Mouse (Mus musculus) neural tube, embryonic 15.5 days (tissue): ENCODE data around the gene Gm20458. TPM values are rescaled to one million over a fixed set of nuclear protein-coding genes. Genes with fewer than 3 reads are reported as not detected.
A peak's percentile ranks its signal among the peaks of the same experiment; 100 is the strongest.

Experiments used
- ATAC-seq: fragments of 200-750 bp; cut with Nextera tagmentation; 2 replicates; pipeline ENCODE4 v1.8.0; 2017; ENCODE audit warnings: mild to moderate bottlenecking, moderate TSS enrichment, moderate library complexity; ENCODE audit not compliant: low FRiP score
- H3K27ac ChIP-seq: fragments of 300-500 bp; sonication (generic); replicated peaks from 2 replicates; pipeline ENCODE4 v1.5.1; 2015; ENCODE audit warnings: mild to moderate bottlenecking, inconsistent platforms
- H3K27me3 ChIP-seq: fragments of 300-500 bp; sonication (generic); replicated peaks from 2 replicates; pipeline ENCODE4 v1.6.1; 2015; ENCODE audit warnings: inconsistent platforms
- H3K36me3 ChIP-seq: fragments of 300-500 bp; sonication (generic); 2 replicates; pipeline ENCODE4 v1.6.1; 2015; ENCODE audit warnings: inconsistent platforms
- H3K4me1 ChIP-seq: fragments of 300-500 bp; sonication (generic); 2 replicates; pipeline ENCODE4 v1.6.1; 2015; ENCODE audit warnings: inconsistent platforms
- H3K4me2 ChIP-seq: fragments of 300-500 bp; sonication (generic); 2 replicates; pipeline ENCODE4 v1.6.1; 2015; ENCODE audit warnings: inconsistent platforms, mild to moderate bottlenecking, moderate library complexity
- H3K4me3 ChIP-seq: fragments of 300-500 bp; sonication (generic); replicated peaks from 2 replicates; pipeline ENCODE4 v1.5.1; 2015; ENCODE audit warnings: mild to moderate bottlenecking, inconsistent platforms
- H3K9ac ChIP-seq: fragments of 300-500 bp; sonication (generic); replicated peaks from 2 replicates; pipeline ENCODE4 v1.6.1; 2015; ENCODE audit warnings: mild to moderate bottlenecking, inconsistent platforms
- H3K9me3 ChIP-seq: fragments of 300-500 bp; sonication (generic); replicated peaks from 2 replicates; pipeline ENCODE4 v1.6.1; 2016; ENCODE audit warnings: inconsistent platforms
- WGBS: fragments of 180-500 bp; shearing (Covaris S2); methylation state at CpG from one replicate; pipeline ENCODE4 v1.1.7; 2015; ENCODE audit warnings: mixed read lengths; 5-methylcytosine and 5-hydroxymethylcytosine counted together
- polyA plus RNA-seq: library from polyadenylated mRNA; unstranded; fragments of >200 nt; fragmentation: Nextera tagmentation; extraction: Ambion mirVana; gene quantifications from 2 replicates; pipeline ENCODE4 v1.2.1, GENCODE M21; 2015

Gm20458 gene
- polyA plus RNA-seq, 1 experiment from 2014 or later = 5.8 TPM

DNA sequence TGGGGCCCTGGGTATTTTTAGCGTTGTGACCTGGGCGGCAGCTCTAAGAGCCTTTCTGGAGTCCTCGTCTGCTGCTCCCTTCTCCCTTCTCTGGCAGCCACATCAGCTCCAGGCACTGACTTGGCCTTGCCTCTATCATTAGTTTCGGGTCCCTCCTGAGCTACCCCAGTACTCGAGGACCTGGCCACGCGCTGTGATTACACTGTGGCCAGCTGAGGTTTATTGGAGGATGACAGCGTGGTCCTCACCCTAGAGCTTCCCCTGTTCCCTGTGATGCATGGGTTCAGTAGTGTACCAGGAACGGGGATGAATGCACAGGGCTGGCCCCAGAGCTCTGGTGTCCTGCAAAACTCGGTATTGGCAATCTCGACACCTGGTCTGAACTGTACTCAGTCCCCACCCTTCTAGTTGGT lies 26.4 kb downstream of the Gm20458 start:
- peak; percentile 21 for ATAC-seq
- H3K9me3 ChIP-seq = no peaks in the 10 kb centered on the region
- H3K27ac ChIP-seq = peak overlapping the region; percentile 45
- peak overlapping the region; percentile 73 for H3K9ac ChIP-seq
- H3K36me3 ChIP-seq = peaks cover 17% of the 10 kb centered on the region
- peak overlapping the region; percentile 72 for H3K4me3 ChIP-seq
- H3K4me2 ChIP-seq = peak overlapping the region; percentile 100
- H3K27me3 ChIP-seq = 0 out of 2 replicates have a peak, but pooled peaks cover 6% of the 10 kb centered on the region
- WGBS = 9% methylated on average over 11 of the region's 11 CpGs
- H3K4me1 ChIP-seq = peaks cover 19% of the 10 kb centered on the region

DNA sequence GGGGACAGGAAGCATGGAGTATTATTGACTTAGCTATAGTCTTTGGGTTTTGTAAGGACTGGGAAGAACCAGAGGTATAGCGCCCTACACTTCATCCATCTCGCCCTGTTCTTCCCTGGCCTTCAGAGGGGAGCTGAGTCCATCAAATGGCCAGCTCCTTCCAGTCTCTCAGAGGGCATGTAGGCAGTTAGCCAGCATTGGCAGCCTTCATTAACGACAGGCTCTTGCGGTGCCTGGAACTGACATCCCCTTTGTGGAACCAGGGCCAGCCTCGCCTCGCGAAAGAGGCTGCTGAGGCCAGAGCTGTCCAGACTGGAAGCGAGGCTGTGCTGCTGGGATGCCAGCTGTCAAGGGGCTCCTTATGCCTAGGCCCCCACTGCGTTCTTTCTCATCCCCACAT lies 27.0 kb downstream of the Gm20458 start:
- Histone ChIP-seq H3K4me2 (peak overlapping the region; percentile 100; the same call in 1 of the 2 replicates), H3K4me3 (0 out of 2 replicates have a peak overlapping the region, but pooled peaks have one; percentile 72), H3K4me1 (peaks cover 19% of the 10 kb centered on the region), H3K36me3 (peaks cover 17% of the 10 kb centered on the region), H3K9me3 (no peaks in the 10 kb centered on the region), H3K27me3 (0 out of 2 replicates have a peak, but pooled peaks cover 6% of the 10 kb centered on the region), H3K27ac (no peak overlapping the region), H3K9ac (no peak overlapping the region)
- no peak for ATAC-seq
- 64% methylated on average over 9 of the region's 9 CpGs for WGBS

DNA sequence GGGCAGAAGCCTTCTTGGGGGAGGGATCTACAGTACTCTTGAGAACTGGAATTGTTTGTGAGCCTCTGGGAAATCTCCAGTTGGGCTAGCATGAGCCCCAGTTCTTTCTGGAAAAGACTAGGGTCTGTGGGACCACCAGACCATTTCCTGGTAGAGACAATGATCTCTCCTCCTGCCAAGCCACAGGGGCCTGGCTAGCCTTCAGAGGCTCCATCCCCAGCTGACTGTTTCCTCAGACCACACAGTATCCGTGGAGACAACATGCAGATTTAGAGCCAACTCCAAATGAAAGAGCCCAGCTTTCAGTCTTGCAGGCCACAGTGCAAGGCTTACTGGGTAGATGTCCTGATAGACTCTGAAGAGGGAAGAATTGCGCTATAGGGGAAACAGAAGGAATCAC lies 33.4 kb downstream of the Gm20458 start:
- H3K4me2 ChIP-seq = no peak overlapping the region
- H3K4me1 ChIP-seq = peaks cover 22% of the 10 kb centered on the region
- H3K27ac ChIP-seq = no peak overlapping the region
- H3K36me3 ChIP-seq = peaks cover 16% of the 10 kb centered on the region
- no peak overlapping the region for H3K4me3 ChIP-seq
- H3K27me3 ChIP-seq = no peaks in the 10 kb centered on the region
- ATAC-seq = peak; percentile 24; the same call in 1 of the 2 replicates
- H3K9ac ChIP-seq = no peak overlapping the region
- 51% methylated on average over 2 of the region's 2 CpGs for WGBS
- no peaks in the 10 kb centered on the region for H3K9me3 ChIP-seq

DNA sequence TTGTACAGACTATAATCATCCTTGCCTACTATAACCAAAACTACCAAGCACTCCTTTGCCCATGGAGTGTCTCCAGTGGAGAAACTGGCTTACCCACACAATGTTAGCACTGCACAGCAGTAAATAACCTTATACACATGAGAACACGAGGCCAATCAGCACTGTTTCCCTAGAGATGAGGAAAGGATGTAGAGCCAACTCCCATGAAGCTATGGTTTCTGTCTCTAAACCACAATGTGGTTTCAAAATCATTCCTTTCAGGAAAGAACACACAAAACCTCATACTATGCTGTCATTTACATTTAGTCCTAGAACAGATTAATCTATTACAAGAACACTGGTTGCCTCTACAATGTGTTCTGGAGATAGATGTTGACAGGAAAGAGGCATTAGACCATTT lies 35.6 kb downstream of the Gm20458 start:
- ATAC-seq = no peak
- peaks cover 16% of the 10 kb centered on the region for H3K36me3 ChIP-seq
- H3K9ac ChIP-seq = no peak overlapping the region
- no peaks in the 10 kb centered on the region for H3K9me3 ChIP-seq
- H3K4me1 ChIP-seq = peaks cover 29% of the 10 kb centered on the region
- H3K4me2 ChIP-seq = peak overlapping the region; percentile 92
- H3K4me3 ChIP-seq = no peak overlapping the region
- WGBS = 65% methylated on average over 1 of the region's 1 CpGs
- no peaks in the 10 kb centered on the region for H3K27me3 ChIP-seq
- H3K27ac ChIP-seq = no peak overlapping the region

DNA sequence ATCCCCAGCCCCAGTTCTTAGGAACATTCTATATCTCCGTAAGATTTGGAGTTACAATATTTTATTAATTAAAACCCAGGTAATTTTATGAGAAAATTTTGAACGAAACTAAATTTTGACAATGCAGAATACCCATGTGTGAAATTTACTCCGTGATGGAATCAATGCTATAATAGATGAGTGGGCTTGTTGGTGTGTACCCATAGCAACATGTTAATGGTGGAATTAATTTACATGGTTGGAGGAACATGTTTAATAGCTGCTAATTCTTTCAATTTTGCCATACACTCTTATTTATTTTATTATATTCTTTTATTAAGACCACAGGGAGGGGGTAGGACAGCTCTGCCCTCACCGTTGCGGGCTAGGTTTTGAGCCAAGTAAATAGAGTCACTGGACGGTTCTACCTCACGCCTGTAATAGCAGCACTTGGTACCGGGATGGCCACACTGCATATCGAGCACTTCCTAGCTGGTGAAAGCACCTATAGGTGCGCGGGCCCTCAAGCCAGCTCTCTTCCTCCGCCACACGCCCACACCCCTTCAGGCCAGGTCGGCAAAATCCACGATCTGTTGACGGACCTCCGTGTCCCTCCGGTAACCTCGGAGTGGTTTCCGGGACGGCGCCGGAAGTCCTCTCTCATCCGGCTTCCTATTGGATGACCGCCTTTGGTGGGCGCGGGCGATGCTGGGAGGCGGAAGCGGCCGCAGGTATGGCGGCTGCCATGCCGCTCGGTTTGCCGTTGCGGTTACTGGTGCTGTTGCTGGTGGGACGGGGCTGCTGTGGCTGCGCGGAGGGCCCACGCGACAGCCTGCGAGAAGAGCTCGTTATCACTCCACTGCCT lies 36.3 kb downstream of the Gm20458 start, which contains the start of gene Pigt:
Gene Pigt, plus strand, starts transcription at position 674 of the 844 bp plus-strand sequence.
- no peaks in the 10 kb centered on the region for H3K9me3 ChIP-seq
- 4% methylated on average over 43 of the region's 43 CpGs for WGBS
- H3K4me1 ChIP-seq = peaks cover 29% of the 10 kb centered on the region
- peak within 1 kb of the TSS; percentile 92 for H3K4me2 ChIP-seq
- peak; percentile 91 for ATAC-seq
- peaks cover 19% of the 10 kb centered on the region for H3K36me3 ChIP-seq
- H3K9ac ChIP-seq = peak within 1 kb of the TSS; percentile 74
- no peaks in the 10 kb centered on the region for H3K27me3 ChIP-seq
- H3K4me3 ChIP-seq = peak within 1 kb of the TSS; percentile 89
- H3K27ac ChIP-seq = peak within 1 kb of the TSS; percentile 89

DNA sequence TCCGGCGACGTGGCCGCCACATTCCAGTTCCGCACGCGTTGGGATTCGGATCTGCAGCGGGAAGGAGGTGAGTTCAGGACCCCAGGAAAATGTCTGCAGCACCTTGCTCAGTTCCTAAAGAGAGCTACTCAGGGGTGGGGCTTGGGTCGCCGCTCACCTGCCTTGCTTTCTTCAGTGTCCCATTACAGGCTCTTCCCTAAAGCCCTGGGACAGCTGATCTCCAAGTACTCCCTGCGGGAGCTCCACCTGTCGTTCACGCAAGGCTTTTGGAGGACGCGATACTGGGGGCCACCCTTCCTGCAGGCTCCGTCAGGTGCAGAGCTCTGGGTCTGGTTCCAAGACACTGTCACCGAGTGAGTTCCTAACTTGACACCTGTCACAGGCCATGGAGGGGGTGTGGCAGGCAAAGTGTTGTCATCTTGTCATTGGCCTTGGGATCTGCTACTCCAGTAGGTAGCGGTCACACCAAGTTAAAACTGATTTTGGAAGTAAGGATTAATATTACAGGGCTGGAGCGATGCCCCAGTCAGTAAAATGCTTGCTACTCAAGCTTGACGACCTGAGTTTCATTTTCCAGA lies 37.0 kb downstream of the Gm20458 start:
- Histone ChIP-seq H3K36me3 (peaks cover 26% of the 10 kb centered on the region), H3K4me1 (peaks cover 29% of the 10 kb centered on the region), H3K27me3 (no peaks in the 10 kb centered on the region), H3K27ac (peak overlapping the region; percentile 89), H3K4me2 (peak overlapping the region; percentile 92), H3K4me3 (peak overlapping the region; percentile 89), H3K9ac (peak overlapping the region; percentile 74), H3K9me3 (no peaks in the 10 kb centered on the region)
- peak; percentile 19; the same call in 1 of the 2 replicates for ATAC-seq
- 6% methylated on average over 21 of the region's 21 CpGs for WGBS

DNA sequence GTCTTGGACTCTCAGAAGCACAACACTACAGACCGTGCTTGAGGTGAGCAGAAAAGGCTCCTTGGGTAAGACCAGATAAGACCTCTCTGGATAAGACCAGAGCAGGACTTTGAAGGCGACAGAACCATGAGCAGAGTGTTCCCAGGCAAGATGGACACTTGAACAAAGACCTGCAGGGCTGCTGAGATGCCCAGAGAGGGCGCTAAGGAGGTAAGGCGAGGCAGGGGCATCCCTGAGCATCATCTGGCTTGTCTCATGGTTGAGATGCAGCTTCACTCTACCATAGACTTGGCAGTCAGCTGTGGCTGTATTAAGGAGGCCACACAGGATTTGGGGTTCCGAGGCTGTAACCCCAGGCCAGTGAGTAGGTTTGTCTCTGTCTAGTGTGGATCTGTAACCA lies 38.5 kb downstream of the Gm20458 start:
- H3K4me2 ChIP-seq = no peak overlapping the region
- H3K4me3 ChIP-seq = no peak overlapping the region
- peaks cover 29% of the 10 kb centered on the region for H3K4me1 ChIP-seq
- no peaks in the 10 kb centered on the region for H3K27me3 ChIP-seq
- no peak overlapping the region for H3K27ac ChIP-seq
- peaks cover 41% of the 10 kb centered on the region for H3K36me3 ChIP-seq
- no peak overlapping the region for H3K9ac ChIP-seq
- H3K9me3 ChIP-seq = peaks cover 3% of the 10 kb centered on the region; the same call in 1 of the 2 replicates
- WGBS = 82% methylated on average over 5 of the region's 5 CpGs
- no peak for ATAC-seq

DNA sequence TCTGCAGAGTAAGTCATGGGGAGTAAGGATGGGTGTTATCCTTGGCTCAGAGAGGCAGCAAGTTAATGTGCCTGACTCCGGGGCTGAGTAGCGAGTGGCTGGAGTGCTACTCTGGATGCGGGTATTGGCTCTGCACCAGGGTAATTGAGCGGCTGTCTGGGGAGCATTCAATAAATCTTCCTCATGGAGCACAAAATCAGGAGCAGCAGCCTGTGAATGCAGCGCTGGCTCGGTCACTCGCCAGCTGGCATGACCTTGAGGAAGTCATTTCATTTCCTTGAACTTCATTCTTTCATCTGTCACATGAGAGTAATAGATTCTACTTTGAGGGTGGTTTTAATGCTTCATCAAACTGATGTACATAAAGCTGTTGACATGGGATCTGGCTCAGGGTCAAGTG lies 39.7 kb downstream of the Gm20458 start:
- Histone ChIP-seq H3K4me3 (no peak overlapping the region), H3K4me1 (peaks cover 29% of the 10 kb centered on the region), H3K9ac (no peak overlapping the region), H3K9me3 (peaks cover 11% of the 10 kb centered on the region; the same call in 1 of the 2 replicates), H3K27me3 (no peaks in the 10 kb centered on the region), H3K4me2 (no peak overlapping the region), H3K36me3 (peaks cover 53% of the 10 kb centered on the region), H3K27ac (no peak overlapping the region)
- 52% methylated on average over 7 of the region's 7 CpGs for WGBS
- peak; percentile 22; the same call in 1 of the 2 replicates for ATAC-seq

DNA sequence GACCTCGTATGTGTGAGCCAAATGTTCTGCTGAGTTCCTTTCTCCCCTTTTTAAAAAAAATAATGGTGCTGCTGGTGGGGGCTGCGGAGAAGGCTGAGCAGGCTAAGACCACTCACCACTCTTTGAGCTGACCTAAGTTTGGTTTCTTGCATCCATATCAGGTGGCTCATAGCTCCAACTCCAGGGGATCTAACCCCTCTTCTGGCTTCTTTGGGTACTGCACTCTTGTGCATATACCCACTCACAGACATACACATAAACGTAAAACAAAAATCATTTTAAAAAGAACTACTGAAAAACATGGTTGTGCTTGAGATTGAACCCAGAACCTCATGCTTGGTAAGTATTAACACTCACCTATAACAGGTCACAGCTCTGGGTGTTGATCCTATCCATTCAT lies 44.2 kb downstream of the Gm20458 start:
- WGBS = 96% methylated on average over 3 of the region's 3 CpGs
- no peak overlapping the region for H3K9ac ChIP-seq
- H3K27me3 ChIP-seq = no peaks in the 10 kb centered on the region
- no peak overlapping the region for H3K4me3 ChIP-seq
- no peak overlapping the region for H3K4me2 ChIP-seq
- peaks cover 70% of the 10 kb centered on the region for H3K36me3 ChIP-seq
- peaks cover 11% of the 10 kb centered on the region; the same call in 1 of the 2 replicates for H3K9me3 ChIP-seq
- ATAC-seq = no peak
- 0 out of 2 replicates have a peak, but pooled peaks cover 4% of the 10 kb centered on the region for H3K4me1 ChIP-seq
- H3K27ac ChIP-seq = no peak overlapping the region

DNA sequence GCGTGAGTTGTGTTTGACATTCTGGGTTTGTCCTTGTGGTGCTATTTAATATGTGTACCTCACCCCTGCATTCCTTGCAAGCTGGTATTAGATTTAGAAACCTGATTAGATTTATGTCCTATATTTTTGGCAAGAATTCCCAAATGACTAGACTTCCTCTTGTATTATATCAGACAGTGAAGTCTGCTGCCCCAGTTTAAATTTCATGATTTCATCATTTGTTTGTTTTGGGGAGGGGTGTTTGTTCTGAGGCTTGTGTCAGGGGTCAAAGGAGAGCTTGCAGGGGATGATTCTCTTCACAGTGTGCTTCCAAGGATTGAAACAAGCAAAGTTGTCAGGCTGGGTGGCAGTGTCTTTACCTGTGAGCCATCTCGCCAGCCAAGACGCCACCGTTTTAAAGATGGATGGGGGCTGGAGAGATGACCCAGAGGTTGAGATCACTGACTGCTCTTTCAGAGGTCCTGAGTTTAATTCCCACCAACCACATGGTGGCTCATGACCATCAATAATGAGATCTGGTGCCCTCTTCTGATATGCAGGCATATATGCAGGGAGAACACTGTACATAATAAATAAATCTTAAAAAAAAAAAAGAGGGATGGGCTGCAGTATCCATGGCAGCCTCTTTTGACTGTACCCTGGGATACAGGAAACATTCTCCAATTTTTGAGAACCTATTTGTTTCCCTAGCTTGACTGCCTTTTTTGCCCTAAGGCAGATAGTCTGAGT lies 45.0 kb downstream of the Gm20458 start:
- 92% methylated on average over 4 of the region's 4 CpGs for WGBS
- Histone ChIP-seq H3K4me2 (no peak overlapping the region), H3K27ac (no peak overlapping the region), H3K9me3 (peaks cover 11% of the 10 kb centered on the region; the same call in 1 of the 2 replicates), H3K4me1 (no peaks in the 10 kb centered on the region), H3K9ac (no peak overlapping the region), H3K36me3 (peaks cover 62% of the 10 kb centered on the region), H3K27me3 (no peaks in the 10 kb centered on the region), H3K4me3 (no peak overlapping the region)
- no peak for ATAC-seq

DNA sequence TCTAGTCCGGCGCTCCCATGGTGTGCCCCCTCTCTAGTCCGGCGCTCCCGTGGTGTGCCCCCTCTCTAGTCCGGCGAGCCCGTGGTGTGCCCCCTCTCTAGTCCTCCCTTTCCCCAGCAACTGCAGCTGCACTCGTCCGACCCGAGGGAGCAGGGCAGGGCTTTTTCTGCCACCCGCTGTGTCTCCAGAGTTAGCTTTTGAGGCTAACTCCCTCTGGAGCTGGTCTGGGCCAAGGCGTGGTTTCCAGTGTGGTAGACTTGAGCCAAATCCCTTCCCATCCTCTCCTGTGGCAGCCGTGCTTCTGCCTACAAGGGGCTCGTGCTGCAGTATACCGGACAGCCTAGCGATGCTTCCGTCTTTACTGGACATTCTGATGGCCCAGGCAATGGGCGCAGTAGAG lies 47.0 kb downstream of the Gm20458 start:
- Histone ChIP-seq H3K36me3 (peaks cover 45% of the 10 kb centered on the region), H3K27ac (no peak overlapping the region), H3K4me2 (no peak overlapping the region), H3K9ac (no peak overlapping the region), H3K9me3 (peaks cover 11% of the 10 kb centered on the region; the same call in 1 of the 2 replicates), H3K27me3 (no peaks in the 10 kb centered on the region), H3K4me3 (no peak overlapping the region), H3K4me1 (no peaks in the 10 kb centered on the region)
- no peak for ATAC-seq
- WGBS = 85% methylated on average over 19 of the region's 19 CpGs
